Mouse (Mus musculus) G1E (cell line): ENCODE measurements around the gene Ccdc85c.

Source experiments
- CTCF ChIP-seq: IDR thresholded peaks from 2 replicates; pipeline ENCODE4 v1.5.1; 2012; ENCODE audit warnings: low read depth, low read length, inconsistent platforms, mixed read lengths
- GATA1 ChIP-seq: IDR thresholded peaks from 2 replicates; pipeline ENCODE4 v1.6.1; 2012; ENCODE audit warnings: borderline replicate concordance, low read length, inconsistent platforms, mixed read lengths
- GATA2 ChIP-seq: IDR thresholded peaks from 2 replicates; pipeline ENCODE4 v1.6.1; 2012; ENCODE audit warnings: low read depth, low read length, inconsistent platforms, borderline replicate concordance
- POLR2AphosphoS5 ChIP-seq: IDR thresholded peaks from 2 replicates; pipeline ENCODE4 v1.6.1; 2012; ENCODE audit warnings: low read depth, low read length, inconsistent platforms; ENCODE audit not compliant: insufficient replicate concordance
- TAL1 ChIP-seq: conservative IDR thresholded peaks from 2 replicates; pipeline ENCODE4 v1.6.1; 2012; ENCODE audit warnings: low read depth, low read length, inconsistent platforms, mixed read lengths

DNA sequence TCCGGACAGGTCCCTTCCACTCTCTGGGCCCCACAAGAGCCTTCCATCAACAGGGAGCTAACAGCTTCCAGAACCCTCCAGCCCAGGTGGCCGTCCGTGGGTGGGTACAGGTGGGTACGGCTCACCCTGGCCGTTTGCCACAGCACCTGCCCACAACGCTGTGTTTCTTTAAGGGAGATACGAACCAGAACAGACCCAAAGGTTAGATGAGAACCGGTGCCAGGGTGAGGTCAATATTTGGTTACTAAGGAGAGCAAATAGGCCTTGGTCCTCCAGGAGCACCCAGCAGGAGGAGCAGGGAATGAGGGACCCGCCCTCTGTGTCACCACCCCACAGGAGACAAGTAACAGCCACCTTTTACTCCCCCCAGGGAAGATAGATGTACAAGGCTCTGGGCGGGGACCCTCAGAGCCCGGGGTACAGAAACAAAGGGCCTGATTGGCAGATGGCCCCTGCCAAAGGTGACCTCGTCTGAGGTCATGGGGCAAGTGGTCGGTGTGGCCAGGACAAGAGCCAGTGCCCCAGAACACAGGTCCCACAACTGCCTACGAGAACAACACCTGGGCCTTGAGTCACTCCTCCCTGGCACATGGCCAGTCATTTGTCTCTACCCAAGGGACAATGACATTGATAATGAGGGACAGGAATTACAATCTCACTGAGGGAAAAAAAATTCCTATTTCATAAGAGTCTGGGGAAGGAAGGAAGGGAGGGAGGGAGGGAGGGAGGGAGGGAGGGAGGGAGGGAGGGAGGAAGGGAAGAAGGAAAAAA, 40.2 kb downstream of the Ccdc85c start:
- no peak for TF ChIP-seq CTCF
- TF ChIP-seq GATA1: no peak
- no peak for TF ChIP-seq TAL1
- TF ChIP-seq POLR2AphosphoS5: no peak
- no peak for TF ChIP-seq GATA2
